Mouse (Mus musculus) liver, adult (tissue): Measurements from ENCODE around the gene Gbx1.

Experiments
- GATA4 ChIP-seq: IDR thresholded peaks from 2 replicates; pipeline ENCODE4 v1.6.1; 2014; ENCODE audit warnings: mild to moderate bottlenecking, low read length; ENCODE audit not compliant: insufficient replicate concordance

The Gbx1 gene

GRCm38 (mm10) chr5:24526889-24527230 is at the start of gene Gbx1:
Gene Gbx1 (minus strand): TSS chr5:24527202.
- no peak for TF ChIP-seq GATA4

- TF ChIP-seq GATA4: no peak
Observed at GRCm38 (mm10) chr5:24576801-24577182, 49.8 kb upstream of the Gbx1 start.

GRCm38 (mm10) chr5:24575948-24576347 is 48.9 kb upstream of the Gbx1 start:
- no peak for TF ChIP-seq GATA4

GRCm38 (mm10) chr5:24556709-24557108 is 29.7 kb upstream of the Gbx1 start, which contains the start of gene 4931409K22Rik:
Gene 4931409K22Rik (minus strand): TSS chr5:24556809.
- no peak for TF ChIP-seq GATA4

GRCm38 (mm10) chr5:24553621-24554244 is 26.7 kb upstream of the Gbx1 start:
- no peak for TF ChIP-seq GATA4

- no peak for TF ChIP-seq GATA4
Observed at GRCm38 (mm10) chr5:24551317-24551688, 24.3 kb upstream of the Gbx1 start.

- no peak for TF ChIP-seq GATA4
Observed at GRCm38 (mm10) chr5:24550598-24551316, 23.8 kb upstream of the Gbx1 start.

- TF ChIP-seq GATA4: no peak
Observed at GRCm38 (mm10) chr5:24542643-24543042, 15.6 kb upstream of the Gbx1 start.

- TF ChIP-seq GATA4: no peak
Observed at GRCm38 (mm10) chr5:24541144-24541569, 14.2 kb upstream of the Gbx1 start.

GRCm38 (mm10) chr5:24540387-24541143 is 13.6 kb upstream of the Gbx1 start, which contains the start of gene Asb10:
Gene Asb10 (minus strand): TSS chr5:24540978.
- TF ChIP-seq GATA4: no peak

GRCm38 (mm10) chr5:24539571-24540296 is 12.7 kb upstream of the Gbx1 start:
- TF ChIP-seq GATA4: no peak

GRCm38 (mm10) chr5:24537618-24538017 is 10.6 kb upstream of the Gbx1 start:
- no peak for TF ChIP-seq GATA4

GRCm38 (mm10) chr5:24536511-24536910 is 9.5 kb upstream of the Gbx1 start:
- TF ChIP-seq GATA4: no peak

- TF ChIP-seq GATA4: no peak
Observed at GRCm38 (mm10) chr5:24535731-24536130, 8.7 kb upstream of the Gbx1 start.

- TF ChIP-seq GATA4: no peak
Observed at GRCm38 (mm10) chr5:24534292-24534691, 7.3 kb upstream of the Gbx1 start.
